Mouse (Mus musculus) brain, embryonic 14.5 days (tissue): ENCODE data around the gene Amh. TPM values are rescaled to one million over a fixed set of nuclear protein-coding genes. Genes with fewer than 3 reads are reported as not detected.

Source experiments
- DNase-seq: peaks from one replicate; pipeline ENCODE4 v3.0.0-alpha.2; 2011; ENCODE audit warnings: low read depth
- CTCF ChIP-seq: fragments of 200-500 bp; IDR thresholded peaks from 2 replicates; pipeline ENCODE4 v1.5.1; 2012; ENCODE audit warnings: inconsistent platforms, mild to moderate bottlenecking, moderate library complexity, borderline replicate concordance; ENCODE audit not compliant: insufficient read depth, insufficient read length; ENCODE audit errors: extremely low read depth
- POLR2A ChIP-seq: fragments of 200-500 bp; IDR thresholded peaks from 2 replicates; pipeline ENCODE4 v1.6.1; 2012; ENCODE audit warnings: mild to moderate bottlenecking, inconsistent platforms, borderline replicate concordance; ENCODE audit not compliant: poor library complexity, insufficient read depth, insufficient read length, severe bottlenecking; ENCODE audit errors: extremely low read depth
- polyA plus RNA-seq: library from polyadenylated mRNA; depleted of rRNA; stranded (reverse); fragments of >200 nt; gene quantifications from 2 replicates; pipeline ENCODE4 v1.2.3, GENCODE M21; 2012; rRNA removed

The Amh gene
- polyA plus RNA-seq = 1.7 and 2.1 TPM in 2 replicates

DNA sequence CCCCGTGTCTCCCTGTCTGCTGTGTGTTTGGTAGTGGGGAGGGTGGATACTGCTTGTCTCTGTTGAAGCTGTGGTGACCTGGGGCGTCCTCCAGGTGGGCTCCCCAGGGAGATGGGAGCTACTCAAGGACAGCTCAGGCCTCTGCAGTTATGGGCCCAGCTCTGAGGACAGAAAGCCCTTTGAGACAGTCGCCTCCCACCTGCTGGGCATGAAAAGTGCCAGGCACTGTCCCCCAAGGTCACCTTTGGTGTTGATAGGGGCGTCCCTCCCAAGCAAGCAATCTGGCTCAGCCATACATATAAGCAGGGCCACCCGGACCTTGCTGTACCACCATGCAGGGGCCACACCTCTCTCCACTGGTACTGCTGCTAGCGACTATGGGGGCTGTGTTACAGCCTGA, at the start of gene Amh:
TSS of gene Amh (plus strand) at position 328 of the 400 bp plus-strand sequence.
- no peak for DNase-seq
- TF ChIP-seq POLR2A (no peak), CTCF (no peak)

DNA sequence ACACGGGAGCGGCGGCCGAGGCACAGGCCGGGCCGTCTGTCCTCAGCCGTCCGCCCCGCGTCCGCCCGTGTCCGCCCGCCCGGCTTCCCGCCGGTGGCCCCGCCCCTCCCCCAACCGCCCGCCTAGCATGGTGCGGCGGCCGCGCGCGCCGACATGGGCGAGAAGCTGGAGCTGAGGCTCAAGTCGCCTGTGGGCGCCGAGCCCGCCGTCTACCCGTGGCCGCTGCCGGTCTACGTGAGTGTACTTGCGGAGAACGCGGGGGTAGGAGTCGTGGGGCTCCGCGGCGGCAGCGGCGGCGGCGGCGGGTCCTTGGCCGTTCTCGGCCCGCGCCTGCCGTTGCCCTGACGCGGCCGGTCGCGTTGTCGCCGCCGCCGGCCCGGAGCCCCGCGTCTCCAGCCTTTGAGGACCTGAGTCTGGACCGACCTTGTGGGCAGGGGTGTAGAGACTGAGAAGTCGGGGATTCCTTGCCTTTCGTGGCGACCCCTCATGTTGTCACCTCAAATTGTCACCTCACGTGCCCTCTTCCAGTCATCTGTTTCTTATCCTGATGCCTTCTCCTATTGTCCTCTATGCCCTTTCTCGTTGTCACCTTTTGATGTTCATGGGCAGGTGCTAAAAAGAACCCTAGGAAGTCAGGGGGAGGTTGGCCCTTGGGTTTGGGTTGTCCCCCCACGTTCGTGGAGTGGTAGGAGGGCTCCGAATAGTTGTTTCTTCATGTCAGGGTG, 49.6 kb upstream of the Amh start:
- DNase-seq = no peak
- TF ChIP-seq POLR2A = no peak
- TF ChIP-seq CTCF = no peak

DNA sequence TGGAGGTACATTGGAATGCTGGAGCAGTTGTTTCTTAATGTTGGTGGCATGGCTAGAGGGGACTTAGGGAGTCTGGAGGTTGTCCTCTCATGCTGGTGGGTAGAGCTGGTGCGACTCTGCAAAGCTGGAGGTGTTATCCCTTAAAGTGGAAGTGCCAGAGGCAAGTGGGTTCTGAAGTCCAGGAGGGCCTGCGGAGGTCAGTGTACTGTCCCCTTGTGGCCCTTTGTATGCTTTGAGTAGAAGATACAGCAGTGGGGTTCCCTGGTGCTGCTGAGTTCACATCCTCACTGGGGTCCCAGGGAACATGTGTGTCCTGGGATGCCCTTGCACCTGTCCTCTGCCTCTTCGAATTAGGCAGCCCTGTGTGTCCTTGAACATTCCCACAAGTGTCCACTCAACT, 48.9 kb upstream of the Amh start:
- no peak for DNase-seq
- TF ChIP-seq CTCF (no peak), POLR2A (no peak)

DNA sequence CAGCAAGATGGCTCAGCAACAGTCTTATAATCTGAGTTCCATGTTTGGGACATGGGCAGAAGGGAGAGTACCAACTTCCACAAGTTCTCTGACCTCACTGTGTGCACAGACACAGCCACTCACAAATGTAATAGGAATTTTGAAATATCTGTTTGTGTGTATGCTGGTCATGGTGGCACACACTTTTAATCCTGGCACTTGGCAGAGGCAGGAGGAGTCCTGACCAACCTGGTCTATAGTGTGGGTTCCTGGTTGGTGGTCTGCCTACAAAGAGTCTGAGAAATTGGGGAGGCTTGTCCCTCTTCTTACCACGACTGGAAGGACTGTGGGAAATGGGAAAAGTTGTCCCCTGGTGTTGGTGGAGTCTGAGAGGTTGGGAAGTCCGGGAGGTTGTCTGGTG, 48.5 kb upstream of the Amh start:
- TF ChIP-seq CTCF = no peak
- no peak for TF ChIP-seq POLR2A
- DNase-seq = no peak

DNA sequence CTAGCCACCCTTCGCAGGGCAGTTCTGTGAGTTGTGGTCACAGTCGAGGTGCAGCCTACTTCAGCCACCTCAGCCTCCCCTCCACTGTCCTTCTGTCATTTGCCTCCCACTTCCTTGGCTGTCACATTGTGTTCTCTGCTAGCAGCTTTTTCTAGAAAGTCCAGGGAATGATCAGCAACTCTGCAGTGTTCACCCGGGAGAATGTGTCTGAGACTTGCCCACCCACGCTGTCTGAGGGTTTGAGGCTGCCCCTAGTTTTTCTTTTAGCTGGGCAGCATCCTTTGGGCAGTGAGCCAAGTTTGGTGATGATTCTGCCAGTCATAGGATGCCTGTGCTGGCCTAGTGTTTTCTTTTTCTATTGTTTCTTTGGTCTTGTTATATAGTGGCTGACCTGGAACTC, 48.1 kb upstream of the Amh start:
- no peak for DNase-seq
- TF ChIP-seq CTCF (no peak), POLR2A (no peak)

DNA sequence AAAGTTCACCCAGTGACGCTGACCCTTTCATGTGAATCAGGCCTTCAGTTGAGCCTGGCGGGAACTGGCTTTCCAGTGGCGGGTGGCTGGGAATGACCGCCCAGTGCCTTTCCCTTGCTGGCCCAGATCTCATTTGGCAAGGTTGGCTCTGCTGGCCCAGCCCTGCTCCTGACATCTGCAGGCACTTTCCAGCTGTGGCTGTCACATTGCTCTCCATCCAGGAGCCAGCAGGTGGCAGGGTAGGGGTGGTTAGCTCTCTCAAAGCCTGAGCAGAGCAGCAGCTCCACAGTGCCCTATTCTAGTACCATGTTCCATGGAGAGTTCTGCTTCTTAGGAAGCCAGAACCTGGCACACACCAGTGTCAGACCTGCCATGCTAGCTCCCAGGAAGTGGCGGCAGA, 47.3 kb upstream of the Amh start:
- DNase-seq = peak; percentile 51
- TF ChIP-seq POLR2A = no peak
- peak; percentile 49; the same call in 1 of the 2 replicates for TF ChIP-seq CTCF

DNA sequence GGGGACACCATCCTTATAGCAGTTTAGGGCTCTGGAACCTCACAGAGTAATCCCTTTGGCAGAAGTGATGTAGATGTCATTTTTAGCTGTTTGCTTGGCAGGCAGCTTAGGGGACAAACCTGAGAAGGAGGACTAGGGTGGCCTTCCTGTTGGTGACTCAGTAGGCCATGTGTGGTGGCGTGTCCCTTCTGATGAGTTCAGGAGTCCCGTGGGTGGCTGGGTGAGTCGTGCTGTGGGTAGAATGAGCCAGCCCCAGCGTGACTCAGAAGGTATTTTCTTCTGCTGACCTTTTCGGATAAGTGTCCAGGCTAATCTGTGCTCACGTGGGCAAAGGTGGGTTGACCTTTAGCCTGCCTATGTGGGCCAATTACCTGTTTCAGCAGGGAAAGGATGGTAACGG, 46.4 kb upstream of the Amh start:
- DNase-seq = no peak
- TF ChIP-seq CTCF (no peak), POLR2A (no peak)

DNA sequence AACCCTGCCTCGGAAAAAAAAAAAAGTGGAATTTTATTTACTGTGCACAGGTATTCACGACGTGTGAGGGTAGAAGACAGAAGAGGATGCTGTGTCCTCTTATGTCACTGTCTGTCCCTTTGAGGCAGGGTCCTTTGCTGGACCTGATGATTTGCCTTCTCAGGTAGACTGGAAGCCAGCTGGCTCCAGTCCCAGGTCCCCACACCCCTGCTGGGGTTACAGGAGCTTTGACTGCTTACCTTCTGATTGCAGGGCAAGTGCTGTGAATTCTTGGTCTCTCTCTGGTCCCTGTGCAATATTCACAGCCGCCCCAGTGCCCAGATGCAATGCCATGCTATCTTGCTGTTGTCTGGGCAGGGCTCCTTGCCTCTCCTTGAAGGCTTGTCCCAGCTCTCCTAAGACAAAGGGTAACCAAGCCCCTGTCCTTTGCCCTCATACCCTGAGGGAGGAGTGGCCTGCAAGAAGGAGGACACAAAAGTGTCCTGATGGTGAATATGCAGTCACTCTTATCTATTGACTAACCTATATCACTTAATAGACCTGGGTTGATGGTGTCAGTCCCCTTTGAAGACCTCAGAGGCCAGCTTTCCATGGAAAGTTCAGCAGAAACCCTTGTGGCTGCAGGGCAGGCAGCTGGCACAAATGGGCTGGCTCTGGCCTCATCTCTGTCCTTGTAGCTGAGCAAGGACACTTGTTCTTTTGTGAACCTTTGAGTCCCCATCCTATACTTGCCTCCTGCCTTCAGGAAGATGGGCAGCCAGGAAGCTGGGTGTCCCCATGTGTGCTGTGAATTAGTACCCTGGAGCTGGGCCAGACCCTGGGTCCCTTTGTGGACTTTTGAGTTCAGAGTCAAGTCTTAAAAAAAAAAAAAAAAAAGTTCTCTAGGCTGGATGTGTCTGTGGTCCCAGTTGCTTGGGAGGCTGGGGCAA, 44.2 kb upstream of the Amh start:
- DNase-seq = no peak
- no peak for TF ChIP-seq POLR2A
- no peak for TF ChIP-seq CTCF

DNA sequence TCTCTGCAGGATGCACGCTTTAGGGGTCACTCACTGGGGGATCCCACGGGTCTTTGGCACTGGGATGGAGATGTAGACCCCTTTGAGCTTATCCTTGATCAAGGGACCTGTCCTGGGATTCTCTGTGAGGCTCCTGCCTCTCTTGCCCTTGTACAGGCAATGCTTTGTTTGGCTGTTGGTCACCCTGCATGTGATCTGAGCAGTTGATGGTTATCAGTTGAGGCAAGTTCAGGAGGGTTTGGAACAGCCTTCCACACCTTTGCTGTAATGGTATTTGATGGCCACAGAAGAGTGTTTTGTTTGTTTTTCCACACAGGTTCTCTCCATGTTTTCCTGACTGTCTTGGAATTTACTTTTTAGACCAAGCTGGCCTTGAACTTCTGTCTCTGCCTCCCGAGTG, 43.2 kb upstream of the Amh start:
- no peak for TF ChIP-seq CTCF
- no peak for TF ChIP-seq POLR2A
- no peak for DNase-seq

DNA sequence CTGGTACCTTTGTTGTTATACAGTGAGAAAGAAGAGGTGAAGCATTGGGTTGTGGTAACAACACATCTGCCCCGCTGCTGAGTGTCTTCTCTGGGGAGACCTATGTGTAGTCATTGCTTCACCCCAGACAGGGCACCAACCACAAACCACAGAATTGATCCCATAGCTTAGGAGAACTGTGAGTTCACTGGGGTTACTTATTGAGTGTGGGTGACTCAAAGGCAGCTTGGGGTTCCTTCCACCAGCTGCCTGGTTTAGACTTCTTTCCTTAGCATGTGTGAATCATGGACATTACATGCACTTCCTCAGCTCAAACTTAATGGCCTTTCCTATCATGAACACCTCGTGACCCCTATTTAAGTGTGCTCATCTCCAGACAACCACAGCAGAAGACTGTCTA, 41.5 kb upstream of the Amh start:
- no peak for DNase-seq
- no peak for TF ChIP-seq CTCF
- no peak for TF ChIP-seq POLR2A

DNA sequence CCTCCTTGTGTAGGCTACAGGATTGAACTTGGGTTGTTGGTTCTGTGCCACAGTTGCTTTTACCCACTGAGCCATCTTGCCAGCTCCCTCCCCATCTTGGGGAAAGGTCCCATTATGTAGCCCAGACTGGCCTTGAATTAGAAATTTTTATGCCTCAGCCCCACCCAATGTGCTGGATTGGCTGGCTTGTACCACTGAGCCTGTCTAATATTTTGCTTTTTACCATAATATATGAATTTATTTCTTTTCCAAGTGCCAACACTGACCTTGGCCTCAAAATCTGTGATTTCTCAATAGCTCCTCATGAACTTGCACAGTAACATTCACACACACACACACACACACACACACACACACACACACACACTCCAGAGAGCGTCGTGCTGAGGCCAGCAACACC, 39.3 kb upstream of the Amh start:
- TF ChIP-seq CTCF (no peak), POLR2A (no peak)
- DNase-seq = no peak

DNA sequence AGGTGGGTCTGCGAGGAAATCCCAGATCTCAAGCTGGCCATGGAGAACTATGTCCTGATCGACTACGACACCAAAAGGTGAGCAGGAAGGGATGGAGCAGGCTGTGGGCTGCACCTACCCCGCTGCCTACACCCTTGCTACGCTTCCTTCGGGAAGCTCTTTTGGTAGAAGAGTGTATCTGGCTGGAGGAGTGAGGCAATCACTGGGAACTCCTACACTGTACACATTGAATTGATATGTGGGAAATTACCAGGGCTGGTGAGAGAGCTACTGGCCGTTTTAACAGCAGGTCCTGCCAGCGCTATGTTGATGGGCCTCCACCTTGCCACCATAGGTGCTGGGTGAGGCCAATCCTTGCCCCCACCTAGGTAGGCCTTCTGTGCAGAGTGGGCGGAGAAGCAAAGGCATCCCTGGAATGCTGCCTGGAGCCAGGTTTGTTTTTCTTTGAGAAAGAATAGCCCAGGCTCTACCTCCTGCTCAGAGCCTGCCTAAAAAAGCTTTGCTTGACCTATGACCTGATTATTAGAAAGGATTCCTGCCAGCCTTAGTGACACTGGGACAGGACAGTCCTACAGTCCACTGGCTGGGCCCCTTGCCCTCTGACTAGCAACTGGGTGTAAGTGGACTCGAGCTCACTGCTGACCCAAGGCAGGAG, 38.8 kb upstream of the Amh start:
- TF ChIP-seq POLR2A = no peak
- TF ChIP-seq CTCF = no peak

DNA sequence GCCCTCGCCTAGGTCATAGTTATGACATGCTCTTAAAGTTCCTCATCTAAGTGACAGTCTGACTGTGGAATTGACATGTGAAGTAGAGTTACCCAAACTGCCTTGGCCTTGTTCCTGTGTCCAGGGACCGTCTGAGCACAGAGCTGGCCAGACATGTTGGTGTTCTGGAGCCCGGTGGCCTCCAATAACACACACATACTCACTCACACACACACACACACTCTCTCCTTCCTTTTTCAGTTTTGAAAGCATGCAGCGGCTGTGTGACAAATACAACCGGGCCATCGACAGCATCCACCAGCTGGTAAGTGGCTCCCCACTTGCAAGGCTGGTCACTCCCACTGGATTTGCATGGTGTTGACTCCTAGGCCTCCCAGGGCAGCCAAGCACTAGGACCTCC, 36.7 kb upstream of the Amh start:
- no peak for TF ChIP-seq POLR2A
- TF ChIP-seq CTCF = no peak

More for the DNA sequence above, 38.8 kb upstream of the Amh start:
- DNase-seq = no peak

More for the DNA sequence above, 36.7 kb upstream of the Amh start:
- no peak for DNase-seq
